15 mouse cellular contexts compared by ENCODE assay signal in the genomic region with DNA sequence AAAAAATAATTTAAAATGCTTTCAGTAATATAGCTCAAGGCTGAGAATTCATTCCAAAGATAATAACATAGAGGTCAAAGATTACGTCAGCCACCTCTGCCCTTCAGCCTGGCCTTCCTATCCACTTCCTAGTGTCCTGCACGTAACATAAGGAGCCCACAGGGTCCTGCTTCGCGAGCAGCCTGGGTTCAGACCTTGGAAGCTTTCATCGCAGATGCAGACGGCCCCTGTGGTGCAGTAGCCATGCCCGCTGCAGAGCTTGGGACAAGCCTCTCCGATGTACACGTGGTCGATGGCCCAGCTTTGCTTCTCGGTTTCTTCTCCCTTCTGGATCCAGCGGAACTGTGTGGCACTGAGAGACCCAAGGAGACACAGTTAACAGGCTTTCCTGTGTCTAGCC. TPM values are rescaled to one million over a fixed set of nuclear protein-coding genes. Genes with fewer than 3 reads are reported as not detected.
"Had no signal": no experiment of that assay in that cellular context is flagged by ENCODE, and none has a peak within 500 bp of the region (broad histone marks: within the 10 kb centered on the region; RNA-seq: fewer than 3 reads in every experiment).

No protein-coding gene starts in this region.

- H3K36me3 ChIP-seq: limb, embryonic 12.5 days; lung, embryonic 15.5 days; midbrain, embryonic 12.5 days had no signal

- H3K4me1 ChIP-seq: limb, embryonic 12.5 days; liver, embryonic 13.5 days; midbrain, embryonic 12.5 days had no signal

- H3K9me3 ChIP-seq: limb, embryonic 12.5 days; liver, embryonic 13.5 days; lung, embryonic 15.5 days; midbrain, embryonic 12.5 days had no signal

- DNase-seq: kidney, postnatal 36 days; liver; liver, embryonic 13.5 days; liver, postnatal 0 days; lung, postnatal 14 days; right cerebral cortex, adult 18-20 months; right cerebral cortex, postnatal 25 days; thymus, postnatal 4 days had no signal

- H3K9ac ChIP-seq: limb, embryonic 12.5 days; liver, embryonic 13.5 days; liver, postnatal 0 days; lung, embryonic 15.5 days; midbrain, embryonic 12.5 days had no signal

- H3K4me2 ChIP-seq: limb, embryonic 12.5 days; liver, embryonic 13.5 days; lung, embryonic 15.5 days; midbrain, embryonic 12.5 days had no signal

- H3K4me3 ChIP-seq: layer of hippocampus, adult 2 months; limb, embryonic 12.5 days; liver, embryonic 13.5 days; lung, embryonic 15.5 days; midbrain, embryonic 12.5 days had no signal

- H3K27ac ChIP-seq: layer of hippocampus, adult 2 months; limb, embryonic 12.5 days; liver, embryonic 13.5 days; lung, embryonic 15.5 days; midbrain, embryonic 12.5 days; stomach, postnatal 0 days had no signal

- H3K27me3 ChIP-seq: limb, embryonic 12.5 days; liver, embryonic 13.5 days; lung, embryonic 15.5 days; midbrain, embryonic 12.5 days had no signal

- ATAC-seq: liver, postnatal 0 days had no signal

RNA-seq across cellular contexts. Expression of gene Slc26a5, which starts 36.0 kb away (rescaled TPM):
- total RNA-seq: layer of hippocampus, adult 2 months; megakaryocyte-erythroid progenitor cell, adult 5-6 weeks had no signal
- polyA plus RNA-seq: kidney, embryonic 14.5 days; liver, embryonic 13.5 days; liver, postnatal 0 days; lung, embryonic 15.5 days; stomach, postnatal 0 days had no signal
